In the genomic region with DNA sequence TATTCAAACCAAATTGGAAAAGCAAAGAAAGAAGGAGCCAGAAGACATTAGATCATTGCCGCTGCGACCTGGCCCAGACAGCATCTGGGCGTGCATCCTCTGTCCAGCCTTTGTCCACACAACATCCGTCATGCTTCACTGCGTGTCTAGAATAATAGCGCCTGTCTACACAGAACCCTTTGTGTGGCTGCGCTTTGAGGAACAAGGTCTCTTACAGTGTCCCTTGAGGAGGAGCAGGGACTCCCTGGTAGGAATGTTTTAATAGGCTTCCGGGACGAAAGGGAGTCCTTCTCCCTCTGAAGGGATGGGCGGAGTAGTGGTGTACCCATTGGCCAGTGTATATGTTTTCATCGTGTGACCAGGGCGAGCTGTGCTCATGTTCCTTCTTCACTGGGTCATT, we compare ENCODE assay signal across 15 mouse cellular contexts. TPM values are rescaled to one million over a fixed set of nuclear protein-coding genes. Genes with fewer than 3 reads are reported as not detected.
A peak's percentile ranks its signal among the peaks of the same experiment; 100 is the strongest.
DNase-seq lines count a peak whose midpoint lies in the region; ATAC-seq and TF ChIP-seq lines count a peak whose summit lies in the region.
"Had no signal": no experiment of that assay in that cellular context is flagged by ENCODE, and none has a peak within 500 bp of the region (broad histone marks: within the 10 kb centered on the region; RNA-seq: fewer than 3 reads in every experiment).

No protein-coding gene starts in this region.

- no peaks in the 10 kb centered on the region for H3K4me1 ChIP-seq in midbrain, embryonic 13.5 days (replicated peaks)
- H3K4me1 ChIP-seq in midbrain, embryonic 14.5 days (ENCODE audit: control insufficient read depth, insufficient read depth, low read length): no peaks in the 10 kb centered on the region
- no peaks in the 10 kb centered on the region; the same call in 1 of the 2 replicates for H3K4me1 ChIP-seq in hindbrain, embryonic 14.5 days (replicated peaks; ENCODE audit: control insufficient read depth, insufficient read depth, low read length)
- H3K4me1 ChIP-seq in neural tube, embryonic 12.5 days: 0 out of 2 replicates have a peak, but pooled peaks cover 4% of the 10 kb centered on the region
- H3K4me1 ChIP-seq in stomach, postnatal 0 days (replicated peaks; ENCODE audit: control insufficient read depth, insufficient read depth): no peaks in the 10 kb centered on the region

- no peak overlapping the region for H3K27ac ChIP-seq in midbrain, embryonic 13.5 days
- no peak overlapping the region for H3K27ac ChIP-seq in midbrain, embryonic 14.5 days (replicated peaks; ENCODE audit: low read depth, low read length)
- no peak overlapping the region for H3K27ac ChIP-seq in hindbrain, embryonic 14.5 days
- H3K27ac ChIP-seq in neural tube, embryonic 12.5 days: no peak overlapping the region
- no peak overlapping the region for H3K27ac ChIP-seq in stomach, postnatal 0 days (replicated peaks)
- H3K27ac ChIP-seq: heart, embryonic 15.5 days; kidney, postnatal 0 days; left cerebral cortex, adult 2 months had no signal

- no peak overlapping the region for H3K9ac ChIP-seq in midbrain, embryonic 13.5 days (replicated peaks)
- H3K9ac ChIP-seq in midbrain, embryonic 14.5 days (replicated peaks; ENCODE audit: low read length): no peak overlapping the region
- no peak overlapping the region for H3K9ac ChIP-seq in hindbrain, embryonic 14.5 days
- H3K9ac ChIP-seq in neural tube, embryonic 12.5 days: no peak overlapping the region
- H3K9ac ChIP-seq in stomach, postnatal 0 days (ENCODE audit: low read length): no peak overlapping the region
- H3K9ac ChIP-seq: heart, embryonic 15.5 days had no signal

- H3K4me3 ChIP-seq in midbrain, embryonic 13.5 days (replicated peaks): no peak overlapping the region
- H3K4me3 ChIP-seq in midbrain, embryonic 14.5 days (replicated peaks; ENCODE audit: low read depth, low read length): no peak overlapping the region
- no peak overlapping the region for H3K4me3 ChIP-seq in hindbrain, embryonic 14.5 days (replicated peaks; ENCODE audit: low read length)
- no peak overlapping the region for H3K4me3 ChIP-seq in neural tube, embryonic 12.5 days
- H3K4me3 ChIP-seq in stomach, postnatal 0 days (ENCODE audit: low read depth, low read length): no peak overlapping the region
- H3K4me3 ChIP-seq: heart, embryonic 15.5 days; left cerebral cortex, adult 2 months had no signal

- H3K27me3 ChIP-seq in midbrain, embryonic 13.5 days: no peaks in the 10 kb centered on the region
- H3K27me3 ChIP-seq in midbrain, embryonic 14.5 days (ENCODE audit: control insufficient read depth, insufficient read depth, low read length): no peaks in the 10 kb centered on the region
- no peaks in the 10 kb centered on the region for H3K27me3 ChIP-seq in hindbrain, embryonic 14.5 days (ENCODE audit: control insufficient read depth, insufficient read depth, low read length)
- no peaks in the 10 kb centered on the region for H3K27me3 ChIP-seq in neural tube, embryonic 12.5 days (replicated peaks)
- no peaks in the 10 kb centered on the region for H3K27me3 ChIP-seq in stomach, postnatal 0 days (ENCODE audit: control insufficient read depth, insufficient read depth, low read length)
- H3K27me3 ChIP-seq: heart, embryonic 15.5 days; Patski had no signal

- no peak for TF ChIP-seq CTCF in stomach, postnatal 0 days (IDR thresholded peaks at IDR 0.05; ENCODE audit: low read depth)

- DNase-seq in frontal cortex, postnatal 25 days (ENCODE audit: low spot score in 2 of 2): no peak
- no peak for DNase-seq in midbrain, embryonic 14.5 days
- no peak for DNase-seq in hindbrain, embryonic 14.5 days (ENCODE audit: low spot score)
- DNase-seq in adipocyte (ENCODE audit: low spot score): no peak
- no peak for DNase-seq in stomach, postnatal 0 days (ENCODE audit: low spot score)
- DNase-seq: cerebellum, adult 11-12 months; heart, adult 18-20 months had no signal

- ATAC-seq in frontal cortex, adult (ENCODE audit: low TSS enrichment): 0 out of 2 replicates have a peak, but pooled peaks have one; percentile 34
- peak; percentile 55 for ATAC-seq in midbrain, embryonic 13.5 days
- no peak for ATAC-seq in midbrain, embryonic 14.5 days (ENCODE audit: low FRiP score, low TSS enrichment)
- ATAC-seq in hindbrain, embryonic 14.5 days (ENCODE audit: low FRiP score): peak; percentile 56; the same call in 1 of the 2 replicates
- peak; percentile 67 for ATAC-seq in neural tube, embryonic 12.5 days (ENCODE audit: low FRiP score, low read depth)
- no peak for ATAC-seq in stomach, postnatal 0 days (ENCODE audit: low FRiP score, low TSS enrichment)
- ATAC-seq: inflammation-experienced regulatory T-cells, adult 6 months; Patski had no signal

- no peak overlapping the region for H3K4me2 ChIP-seq in midbrain, embryonic 13.5 days (replicated peaks)
- no peak overlapping the region for H3K4me2 ChIP-seq in midbrain, embryonic 14.5 days (ENCODE audit: low read length)
- no peak overlapping the region for H3K4me2 ChIP-seq in hindbrain, embryonic 14.5 days (replicated peaks)
- no peak overlapping the region for H3K4me2 ChIP-seq in neural tube, embryonic 12.5 days (replicated peaks)
- H3K4me2 ChIP-seq in stomach, postnatal 0 days (replicated peaks; ENCODE audit: low read depth): no peak overlapping the region
- H3K4me2 ChIP-seq: heart, embryonic 15.5 days had no signal

- whole genome bisulfite sequencing in midbrain, embryonic 13.5 days: 75% methylated on average over 12 of the region's 12 CpGs
- 75% methylated on average over 12 of the region's 12 CpGs for WGBS in midbrain, embryonic 14.5 days
- WGBS in hindbrain, embryonic 14.5 days: 50% methylated on average over 12 of the region's 12 CpGs
- 57% methylated on average over 12 of the region's 12 CpGs for WGBS in neural tube, embryonic 12.5 days
- WGBS in stomach, postnatal 0 days: 69% methylated on average over 12 of the region's 12 CpGs

- no peaks in the 10 kb centered on the region for H3K36me3 ChIP-seq in midbrain, embryonic 13.5 days
- H3K36me3 ChIP-seq in midbrain, embryonic 14.5 days (ENCODE audit: control insufficient read depth, insufficient read depth, low read length): no peaks in the 10 kb centered on the region
- no peaks in the 10 kb centered on the region for H3K36me3 ChIP-seq in hindbrain, embryonic 14.5 days (replicated peaks; ENCODE audit: control insufficient read depth, insufficient read depth)
- no peaks in the 10 kb centered on the region for H3K36me3 ChIP-seq in neural tube, embryonic 12.5 days
- no peaks in the 10 kb centered on the region for H3K36me3 ChIP-seq in stomach, postnatal 0 days (ENCODE audit: control insufficient read depth, insufficient read depth, low read length)
- H3K36me3 ChIP-seq: heart, embryonic 15.5 days had no signal

- no peaks in the 10 kb centered on the region for H3K9me3 ChIP-seq in midbrain, embryonic 13.5 days
- no peaks in the 10 kb centered on the region for H3K9me3 ChIP-seq in midbrain, embryonic 14.5 days (ENCODE audit: control insufficient read depth, low read length)
- H3K9me3 ChIP-seq in hindbrain, embryonic 14.5 days (ENCODE audit: control insufficient read depth, low read length): no peaks in the 10 kb centered on the region
- no peaks in the 10 kb centered on the region for H3K9me3 ChIP-seq in neural tube, embryonic 12.5 days
- no peaks in the 10 kb centered on the region for H3K9me3 ChIP-seq in stomach, postnatal 0 days (ENCODE audit: control insufficient read depth, low read length)
- H3K9me3 ChIP-seq: heart, embryonic 15.5 days had no signal

- TF ChIP-seq EP300 in stomach, postnatal 0 days (optimal IDR thresholded peaks at IDR 0.05): no peak

RNA-seq across cellular contexts. Expression of a gene that starts 26.7 kb away (rescaled TPM):
- 8.5 and 10.2 TPM in 2 replicates for polyA plus RNA-seq in midbrain, embryonic 13.5 days (2015; fragmentation: Nextera tagmentation; extraction: Ambion mirVana)
- polyA plus RNA-seq in midbrain, embryonic 14.5 days (2014; fragmentation: Nextera tagmentation; extraction: Ambion mirVana): 3.9 and 5.6 TPM in 2 replicates
- polyA plus RNA-seq in hindbrain, embryonic 14.5 days (2014; fragmentation: Nextera tagmentation; extraction: Ambion mirVana): 4.6 and 4.7 TPM in 2 replicates
- 20.2 and 25.4 TPM in 2 replicates for polyA plus RNA-seq in neural tube, embryonic 12.5 days (2016; fragmentation: Nextera tagmentation; extraction: Ambion mirVana)
- 78.5 and 84.9 TPM in 2 replicates for polyA plus RNA-seq in stomach, postnatal 0 days (2015; fragmentation: Nextera tagmentation; extraction: Ambion mirVana)
- polyA plus RNA-seq: inflammation-experienced regulatory T-cells, adult 6 months had no signal

RNA-seq across cellular contexts. Expression of a gene that starts 47.0 kb away (rescaled TPM):
- polyA plus RNA-seq in midbrain, embryonic 13.5 days (2015; fragmentation: Nextera tagmentation; extraction: Ambion mirVana): 38.2 TPM in 2 replicates
- polyA plus RNA-seq in midbrain, embryonic 14.5 days (2014; fragmentation: Nextera tagmentation; extraction: Ambion mirVana): 27.5 and 32.9 TPM in 2 replicates
- 25.7 and 26.2 TPM in 2 replicates for polyA plus RNA-seq in hindbrain, embryonic 14.5 days (2014; fragmentation: Nextera tagmentation; extraction: Ambion mirVana)
- polyA plus RNA-seq in neural tube, embryonic 12.5 days (2016; fragmentation: Nextera tagmentation; extraction: Ambion mirVana): 38.4 and 40.4 TPM in 2 replicates
- polyA plus RNA-seq in stomach, postnatal 0 days (2015; fragmentation: Nextera tagmentation; extraction: Ambion mirVana): 16.8 and 17.5 TPM in 2 replicates

Comparison
In these comparisons a context has a peak if more than half of its experiments do, and no peak if none do; other contexts are left out.
1. ATAC-seq: peak in frontal cortex, adult (single experiment), midbrain, embryonic 13.5 days (single experiment), hindbrain, embryonic 14.5 days (single experiment) and neural tube, embryonic 12.5 days (single experiment); none in midbrain, embryonic 14.5 days (single experiment) and stomach, postnatal 0 days (single experiment).